Mouse (Mus musculus) heart, adult 2 months (tissue): Measurements from ENCODE around the gene E030025P04Rik.

Experiments used
- CTCF ChIP-seq: fragments of 200-600 bp; IDR thresholded peaks from 2 replicates; pipeline ENCODE4 v1.8.1; 2022; ENCODE audit warnings: antibody characterized with exemption, mild to moderate bottlenecking, moderate library complexity
- EP300 ChIP-seq: fragments of 200-500 bp; IDR thresholded peaks from 2 replicates; pipeline ENCODE4 v1.6.1; 2011; ENCODE audit warnings: low read depth, low read length, control low read depth; ENCODE audit not compliant: insufficient read depth

- no peak for TF ChIP-seq CTCF
- no peak for TF ChIP-seq EP300
Observed at GRCm38 (mm10) chr11:109100266-109100665, 43.9 kb downstream of the E030025P04Rik start.
